Comparison of ENCODE assay signal across 9 mouse cellular contexts in the genomic region with DNA sequence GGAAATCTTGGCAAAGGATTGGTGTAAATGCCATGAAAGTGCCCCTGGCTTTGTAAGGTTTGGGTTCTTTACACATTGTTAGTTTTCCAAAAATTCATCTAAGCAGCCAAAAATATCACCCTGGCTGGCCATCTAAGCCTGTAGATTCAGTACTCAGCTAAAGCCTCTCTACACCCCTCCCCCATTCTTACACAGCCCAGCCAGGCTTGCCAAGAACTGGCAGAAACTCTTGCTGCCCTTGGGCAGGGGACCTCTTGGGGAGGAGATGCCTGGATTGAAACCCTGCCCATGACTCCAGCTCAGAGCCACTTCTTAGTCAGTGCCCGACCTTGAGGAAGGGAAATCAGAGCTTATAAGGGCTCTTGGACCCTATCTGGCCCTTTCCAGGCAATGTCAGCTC.
DNase-seq lines count a peak whose midpoint lies in the region; ATAC-seq and TF ChIP-seq lines count a peak whose summit lies in the region.
"Had no signal": no experiment of that assay in that cellular context is flagged by ENCODE, and none has a peak within 500 bp of the region (broad histone marks: within the 10 kb centered on the region; RNA-seq: fewer than 3 reads in every experiment).

No protein-coding gene starts in this region.

- H3K9me3 ChIP-seq in kidney, embryonic 14.5 days (ENCODE audit: control insufficient read depth, low read length) = no peaks in the 10 kb centered on the region
- no peaks in the 10 kb centered on the region for H3K9me3 ChIP-seq in forebrain, embryonic 10.5 days
- H3K9me3 ChIP-seq: limb, embryonic 12.5 days had no signal

- no peaks in the 10 kb centered on the region for H3K4me1 ChIP-seq in kidney, adult 2 months (ENCODE audit: control insufficient read depth, insufficient read depth, low read length)
- H3K4me1 ChIP-seq in kidney, embryonic 14.5 days (ENCODE audit: control insufficient read depth, insufficient read depth, low read length) = no peaks in the 10 kb centered on the region
- H3K4me1 ChIP-seq in forebrain, embryonic 10.5 days = no peaks in the 10 kb centered on the region
- H3K4me1 ChIP-seq: limb, embryonic 12.5 days had no signal

- no peak overlapping the region for H3K4me3 ChIP-seq in kidney, adult 2 months (ENCODE audit: insufficient read depth, low read depth, low read length)
- H3K4me3 ChIP-seq in kidney, embryonic 14.5 days (ENCODE audit: low read length) = no peak overlapping the region
- H3K4me3 ChIP-seq in forebrain, embryonic 10.5 days = no peak overlapping the region
- H3K4me3 ChIP-seq: limb, embryonic 12.5 days had no signal

- peak; percentile 37 to 56 for DNase-seq in cerebellum, postnatal 10 days
- DNase-seq in cerebellum, adult 18-20 months = no peak
- DNase-seq in kidney, adult 2 months = peak; percentile 59
- peak; percentile 41 for DNase-seq in 3T3-L1 (ENCODE audit: low read depth, low spot score)
- DNase-seq in fat pad, adult 2 months (ENCODE audit: extremely low read depth, low read depth, low spot score) = peak; percentile 21
- DNase-seq in forebrain, embryonic 10.5 days (ENCODE audit: extremely low spot score, low spot score) = no peak
- DNase-seq in thymus, postnatal 14 days = no peak

- TF ChIP-seq POLR2A in kidney, adult 2 months (IDR thresholded peaks at IDR 0.05; ENCODE audit: low read depth, low read length) = no peak

- peak overlapping the region; percentile 54; the same call in 1 of the 2 replicates for H3K27ac ChIP-seq in kidney, adult 2 months (ENCODE audit: insufficient read depth, low read depth, low read length)
- no peak overlapping the region for H3K27ac ChIP-seq in kidney, embryonic 14.5 days (ENCODE audit: low read depth, low read length)
- no peak overlapping the region for H3K27ac ChIP-seq in forebrain, embryonic 10.5 days
- H3K27ac ChIP-seq: limb, embryonic 12.5 days had no signal

- H3K4me2 ChIP-seq in kidney, embryonic 14.5 days (replicated peaks; ENCODE audit: low read depth, low read length) = no peak overlapping the region
- H3K4me2 ChIP-seq: limb, embryonic 12.5 days had no signal

- TF ChIP-seq CTCF in kidney, adult 2 months (conservative IDR thresholded peaks at IDR 0.05; ENCODE audit: insufficient read depth, insufficient read length, low read depth, low read length) = no peak

- H3K27me3 ChIP-seq in kidney, adult 2 months (replicated peaks; ENCODE audit: control insufficient read depth, insufficient read depth, low read length) = no peaks in the 10 kb centered on the region
- H3K27me3 ChIP-seq in kidney, embryonic 14.5 days (ENCODE audit: control insufficient read depth, insufficient read depth, low read length) = no peaks in the 10 kb centered on the region
- no peaks in the 10 kb centered on the region for H3K27me3 ChIP-seq in forebrain, embryonic 10.5 days (ENCODE audit: poor library complexity, severe bottlenecking)

- no peaks in the 10 kb centered on the region; the same call in 1 of the 2 replicates for H3K36me3 ChIP-seq in kidney, adult 2 months (ENCODE audit: control insufficient read depth, insufficient read depth, low read length)
- no peaks in the 10 kb centered on the region for H3K36me3 ChIP-seq in kidney, embryonic 14.5 days (ENCODE audit: control insufficient read depth, insufficient read depth, low read length)
- no peaks in the 10 kb centered on the region for H3K36me3 ChIP-seq in forebrain, embryonic 10.5 days (replicated peaks)
- H3K36me3 ChIP-seq: limb, embryonic 12.5 days had no signal

- no peak overlapping the region for H3K9ac ChIP-seq in kidney, embryonic 14.5 days (ENCODE audit: low read depth, low read length)
- H3K9ac ChIP-seq: limb, embryonic 12.5 days had no signal

- ATAC-seq in kidney, embryonic 14.5 days (ENCODE audit: low FRiP score, low TSS enrichment) = no peak

- 37% methylated on average over 1 of the region's 1 CpGs for WGBS in kidney, adult 2 months
- WGBS in kidney, embryonic 14.5 days = 50% methylated on average over 1 of the region's 1 CpGs
- WGBS in forebrain, embryonic 10.5 days = 71% methylated on average over 1 of the region's 1 CpGs

Comparison
In these comparisons a context has a peak if more than half of its experiments do, and no peak if none do; other contexts are left out.
1. DNase-seq: peak in cerebellum, postnatal 10 days (2 of 2), kidney, adult 2 months (single experiment), 3T3-L1 (single experiment) and fat pad, adult 2 months (single experiment); none in cerebellum, adult 18-20 months (0 of 2), forebrain, embryonic 10.5 days (single experiment) and thymus, postnatal 14 days (single experiment).